Mouse (Mus musculus): ENCODE results near the gene Rnf144b. TPM values are rescaled to one million over a fixed set of nuclear protein-coding genes. Genes with fewer than 3 reads are reported as not detected.
A peak's percentile ranks its signal among the peaks of the same experiment; 100 is the strongest.

The Rnf144b gene
- polyA plus RNA-seq, 1 experiment from 2014 or later = 3.1 TPM

GRCm38 (mm10) chr13:47099265-47099664 lies 23.2 kb upstream of the Rnf144b start:
- no peak for ATAC-seq (ENCODE audit: insufficient read depth, low FRiP score)
- Histone ChIP-seq H3K4me2 (ENCODE audit: low read depth, low read length) (no peak overlapping the region), H3K4me3 (replicated peaks; ENCODE audit: low read length) (no peak overlapping the region), H3K9me3 (replicated peaks; ENCODE audit: control insufficient read depth, low read length) (no peaks in the 10 kb centered on the region), H3K36me3 (ENCODE audit: control insufficient read depth, insufficient read depth, low read length) (peaks cover 11% of the 10 kb centered on the region), H3K27me3 (ENCODE audit: control insufficient read depth, insufficient read depth, low read length) (no peaks in the 10 kb centered on the region), H3K9ac (ENCODE audit: low read length) (no peak overlapping the region), H3K4me1 (ENCODE audit: control insufficient read depth, insufficient read depth, low read length) (peaks cover 14% of the 10 kb centered on the region), H3K27ac (ENCODE audit: low read length) (no peak overlapping the region)
- WGBS = 70% methylated on average over 7 of the region's 7 CpGs

GRCm38 (mm10) chr13:47100587-47100986 lies 21.9 kb upstream of the Rnf144b start:
- 92% methylated on average over 2 of the region's 2 CpGs for WGBS
- ATAC-seq (ENCODE audit: insufficient read depth, low FRiP score) = no peak
- Histone ChIP-seq H3K4me3 (replicated peaks; ENCODE audit: low read length) (no peak overlapping the region), H3K27ac (ENCODE audit: low read length) (no peak overlapping the region), H3K9me3 (replicated peaks; ENCODE audit: control insufficient read depth, low read length) (no peaks in the 10 kb centered on the region), H3K27me3 (ENCODE audit: control insufficient read depth, insufficient read depth, low read length) (no peaks in the 10 kb centered on the region), H3K4me1 (ENCODE audit: control insufficient read depth, insufficient read depth, low read length) (peaks cover 16% of the 10 kb centered on the region), H3K36me3 (ENCODE audit: control insufficient read depth, insufficient read depth, low read length) (peaks cover 7% of the 10 kb centered on the region; the same call in 1 of the 2 replicates), H3K9ac (ENCODE audit: low read length) (no peak overlapping the region), H3K4me2 (ENCODE audit: low read depth, low read length) (no peak overlapping the region)

- Histone ChIP-seq H3K36me3 (ENCODE audit: control insufficient read depth, insufficient read depth, low read length) (no peaks in the 10 kb centered on the region), H3K4me2 (ENCODE audit: low read depth, low read length) (peak overlapping the region; percentile 63), H3K4me1 (ENCODE audit: control insufficient read depth, insufficient read depth, low read length) (peaks cover 20% of the 10 kb centered on the region), H3K4me3 (replicated peaks; ENCODE audit: low read length) (peak overlapping the region; percentile 97), H3K9ac (ENCODE audit: low read length) (0 out of 2 replicates have a peak overlapping the region, but pooled peaks have one; percentile 36), H3K27me3 (ENCODE audit: control insufficient read depth, insufficient read depth, low read length) (no peaks in the 10 kb centered on the region), H3K27ac (ENCODE audit: low read length) (no peak overlapping the region), H3K9me3 (replicated peaks; ENCODE audit: control insufficient read depth, low read length) (no peaks in the 10 kb centered on the region)
- no peak for ATAC-seq (ENCODE audit: insufficient read depth, low FRiP score)
- 21% methylated on average over 2 of the region's 2 CpGs for WGBS
Observed at GRCm38 (mm10) chr13:47104146-47104545, 18.3 kb upstream of the Rnf144b start.

GRCm38 (mm10) chr13:47104856-47105541 lies 17.5 kb upstream of the Rnf144b start:
- peak overlapping the region; percentile 100 for H3K27ac ChIP-seq (ENCODE audit: low read length)

GRCm38 (mm10) chr13:47105711-47106579 lies 16.5 kb upstream of the Rnf144b start, which contains the start of gene Dek:
Dek (minus strand) TSS chr13:47106201.
- WGBS = under 1% methylated on average over 112 of the region's 129 CpGs
- H3K4me1 ChIP-seq (ENCODE audit: control insufficient read depth, insufficient read depth, low read length) = peaks cover 20% of the 10 kb centered on the region
- no peaks in the 10 kb centered on the region for H3K36me3 ChIP-seq (ENCODE audit: control insufficient read depth, insufficient read depth, low read length)
- no peaks in the 10 kb centered on the region for H3K9me3 ChIP-seq (replicated peaks; ENCODE audit: control insufficient read depth, low read length)
- peak within 1 kb of the TSS; percentile 97 for H3K4me3 ChIP-seq (replicated peaks; ENCODE audit: low read length)
- H3K4me2 ChIP-seq (ENCODE audit: low read depth, low read length) = peak within 1 kb of the TSS; percentile 75
- no peaks in the 10 kb centered on the region for H3K27me3 ChIP-seq (ENCODE audit: control insufficient read depth, insufficient read depth, low read length)
- ATAC-seq (ENCODE audit: insufficient read depth, low FRiP score) = peak; percentile 93
- peak within 1 kb of the TSS; percentile 98 for H3K9ac ChIP-seq (ENCODE audit: low read length)
- peak within 1 kb of the TSS; percentile 100 for H3K27ac ChIP-seq (ENCODE audit: low read length)

More at GRCm38 (mm10) chr13:47104856-47105541, 17.5 kb upstream of the Rnf144b start:
- Histone ChIP-seq H3K4me1 (ENCODE audit: control insufficient read depth, insufficient read depth, low read length) (peaks cover 20% of the 10 kb centered on the region), H3K27me3 (ENCODE audit: control insufficient read depth, insufficient read depth, low read length) (no peaks in the 10 kb centered on the region), H3K36me3 (ENCODE audit: control insufficient read depth, insufficient read depth, low read length) (no peaks in the 10 kb centered on the region), H3K9ac (ENCODE audit: low read length) (peak overlapping the region; percentile 98), H3K4me3 (replicated peaks; ENCODE audit: low read length) (peak overlapping the region; percentile 97), H3K4me2 (ENCODE audit: low read depth, low read length) (peak overlapping the region; percentile 63), H3K9me3 (replicated peaks; ENCODE audit: control insufficient read depth, low read length) (no peaks in the 10 kb centered on the region)
- no peak for ATAC-seq (ENCODE audit: insufficient read depth, low FRiP score)
- under 1% methylated on average over 25 of the region's 25 CpGs for WGBS

- peak overlapping the region; percentile 98 for H3K9ac ChIP-seq (ENCODE audit: low read length)
- no peaks in the 10 kb centered on the region for H3K36me3 ChIP-seq (ENCODE audit: control insufficient read depth, insufficient read depth, low read length)
- H3K27me3 ChIP-seq (ENCODE audit: control insufficient read depth, insufficient read depth, low read length) = no peaks in the 10 kb centered on the region
- WGBS = under 1% methylated on average over 20 of the region's 20 CpGs
- peaks cover 20% of the 10 kb centered on the region for H3K4me1 ChIP-seq (ENCODE audit: control insufficient read depth, insufficient read depth, low read length)
- H3K4me2 ChIP-seq (ENCODE audit: low read depth, low read length) = peak overlapping the region; percentile 75
- H3K9me3 ChIP-seq (replicated peaks; ENCODE audit: control insufficient read depth, low read length) = no peaks in the 10 kb centered on the region
- no peak for ATAC-seq (ENCODE audit: insufficient read depth, low FRiP score)
- peak overlapping the region; percentile 100 for H3K27ac ChIP-seq (ENCODE audit: low read length)
- peak overlapping the region; percentile 97 for H3K4me3 ChIP-seq (replicated peaks; ENCODE audit: low read length)
Observed at GRCm38 (mm10) chr13:47106580-47106888, 15.9 kb upstream of the Rnf144b start.

- 44% methylated on average over 2 of the region's 2 CpGs for WGBS
- Histone ChIP-seq H3K27me3 (ENCODE audit: control insufficient read depth, insufficient read depth, low read length) (no peaks in the 10 kb centered on the region), H3K4me3 (replicated peaks; ENCODE audit: low read length) (no peak overlapping the region), H3K9ac (ENCODE audit: low read length) (no peak overlapping the region), H3K9me3 (replicated peaks; ENCODE audit: control insufficient read depth, low read length) (no peaks in the 10 kb centered on the region), H3K27ac (ENCODE audit: low read length) (no peak overlapping the region), H3K4me1 (ENCODE audit: control insufficient read depth, insufficient read depth, low read length) (peaks cover 9% of the 10 kb centered on the region), H3K36me3 (ENCODE audit: control insufficient read depth, insufficient read depth, low read length) (no peaks in the 10 kb centered on the region), H3K4me2 (ENCODE audit: low read depth, low read length) (no peak overlapping the region)
- ATAC-seq (ENCODE audit: insufficient read depth, low FRiP score) = no peak
Observed at GRCm38 (mm10) chr13:47109239-47109638, 13.2 kb upstream of the Rnf144b start.

- ATAC-seq (ENCODE audit: insufficient read depth, low FRiP score) = no peak
- Histone ChIP-seq H3K27ac (ENCODE audit: low read length) (no peak overlapping the region), H3K4me1 (ENCODE audit: control insufficient read depth, insufficient read depth, low read length) (peaks cover 8% of the 10 kb centered on the region; the same call in 1 of the 2 replicates), H3K36me3 (ENCODE audit: control insufficient read depth, insufficient read depth, low read length) (no peaks in the 10 kb centered on the region), H3K9me3 (replicated peaks; ENCODE audit: control insufficient read depth, low read length) (no peaks in the 10 kb centered on the region), H3K4me3 (replicated peaks; ENCODE audit: low read length) (no peak overlapping the region), H3K9ac (ENCODE audit: low read length) (no peak overlapping the region), H3K4me2 (ENCODE audit: low read depth, low read length) (no peak overlapping the region), H3K27me3 (ENCODE audit: control insufficient read depth, insufficient read depth, low read length) (no peaks in the 10 kb centered on the region)
- 79% methylated on average over 3 of the region's 3 CpGs for WGBS
Observed at GRCm38 (mm10) chr13:47111185-47111584, 11.3 kb upstream of the Rnf144b start.

- no peak for ATAC-seq (ENCODE audit: insufficient read depth, low FRiP score)
- no peaks in the 10 kb centered on the region for H3K9me3 ChIP-seq (replicated peaks; ENCODE audit: control insufficient read depth, low read length)
- no peaks in the 10 kb centered on the region for H3K27me3 ChIP-seq (ENCODE audit: control insufficient read depth, insufficient read depth, low read length)
- peaks cover 6% of the 10 kb centered on the region; the same call in 1 of the 2 replicates for H3K4me1 ChIP-seq (ENCODE audit: control insufficient read depth, insufficient read depth, low read length)
- H3K9ac ChIP-seq (ENCODE audit: low read length) = no peak overlapping the region
- no peak overlapping the region for H3K4me2 ChIP-seq (ENCODE audit: low read depth, low read length)
- H3K4me3 ChIP-seq (replicated peaks; ENCODE audit: low read length) = no peak overlapping the region
- 83% methylated on average over 3 of the region's 3 CpGs for WGBS
- H3K27ac ChIP-seq (ENCODE audit: low read length) = no peak overlapping the region
- no peaks in the 10 kb centered on the region for H3K36me3 ChIP-seq (ENCODE audit: control insufficient read depth, insufficient read depth, low read length)
Observed at GRCm38 (mm10) chr13:47112056-47112455, 10.4 kb upstream of the Rnf144b start.
